Mouse (Mus musculus) thymus, postnatal 4 days (tissue): ENCODE measurements at regions not wholly inside any gene's neighbourhood (a gene's known extent, or its start where the extent isn't known, plus 50 kb on each side); places are given as distances from the start of the nearest gene placed in this dataset.

Experiments used
- DNase-seq: peaks from one replicate; pipeline ENCODE4 v3.0.0; 2021

DNA sequence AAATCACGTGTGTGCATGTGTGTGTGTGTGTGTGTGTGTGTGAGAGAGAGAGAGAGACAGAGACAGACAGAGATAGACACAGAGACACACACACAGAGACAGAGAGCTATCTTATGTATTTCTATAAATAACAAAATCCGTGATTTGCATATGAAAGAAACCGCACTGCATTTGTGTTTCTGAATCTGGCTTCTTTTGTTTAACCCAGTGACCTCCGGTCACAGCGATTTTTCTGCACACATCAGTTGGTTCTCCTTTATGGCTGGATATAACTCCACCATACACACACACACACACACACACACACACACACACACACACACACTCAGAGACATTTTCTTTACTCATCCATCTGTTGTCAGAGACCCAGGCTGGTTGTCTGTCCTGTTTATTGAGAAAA is 58.2 kb upstream of the Lhx8 start:
- no peak for DNase-seq

DNA sequence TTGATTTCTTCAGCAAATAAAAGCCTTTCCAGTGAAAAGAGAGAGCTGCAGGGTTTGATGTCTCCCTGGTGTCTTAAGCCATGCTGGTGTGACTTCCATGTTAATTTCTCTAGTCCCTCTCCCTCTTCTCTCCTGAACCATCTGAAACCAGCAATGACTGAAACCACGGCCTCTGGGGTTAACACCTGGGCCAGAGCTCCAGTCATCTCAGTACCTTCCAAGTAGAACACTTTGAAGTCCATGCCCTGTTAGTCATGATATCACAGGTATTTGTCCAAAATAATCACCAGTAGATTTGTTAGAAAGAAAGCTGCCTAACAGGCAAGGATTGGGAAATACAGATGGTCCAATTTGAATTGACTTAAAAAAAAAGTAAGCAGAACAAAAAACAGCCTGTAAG is 56.8 kb upstream of the Lhx8 start:
- no peak for DNase-seq

DNA sequence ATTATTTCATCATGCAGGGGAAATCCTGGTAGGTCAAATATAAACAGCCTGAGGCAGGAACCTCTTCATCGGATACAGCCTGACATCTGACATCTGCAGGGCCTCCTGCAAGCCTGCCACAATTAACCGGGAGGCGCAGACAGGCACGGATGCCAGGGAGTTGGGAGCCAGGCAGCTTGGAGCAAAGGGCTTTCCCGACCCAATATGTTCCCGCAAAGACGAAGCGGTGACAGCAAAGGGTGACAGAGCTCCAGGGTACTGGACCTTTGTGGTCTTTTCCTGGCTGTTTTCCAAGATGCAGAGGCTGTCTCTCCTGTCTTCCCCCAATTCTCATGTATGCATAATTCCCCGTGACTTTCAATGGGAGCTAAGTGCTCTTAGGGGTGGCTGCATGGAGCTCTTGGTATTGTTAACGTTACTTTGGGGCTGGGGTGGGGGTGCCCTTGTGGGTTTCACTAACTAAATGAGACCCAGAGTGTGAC is 55.4 kb upstream of the Lhx8 start:
- DNase-seq: no peak

DNA sequence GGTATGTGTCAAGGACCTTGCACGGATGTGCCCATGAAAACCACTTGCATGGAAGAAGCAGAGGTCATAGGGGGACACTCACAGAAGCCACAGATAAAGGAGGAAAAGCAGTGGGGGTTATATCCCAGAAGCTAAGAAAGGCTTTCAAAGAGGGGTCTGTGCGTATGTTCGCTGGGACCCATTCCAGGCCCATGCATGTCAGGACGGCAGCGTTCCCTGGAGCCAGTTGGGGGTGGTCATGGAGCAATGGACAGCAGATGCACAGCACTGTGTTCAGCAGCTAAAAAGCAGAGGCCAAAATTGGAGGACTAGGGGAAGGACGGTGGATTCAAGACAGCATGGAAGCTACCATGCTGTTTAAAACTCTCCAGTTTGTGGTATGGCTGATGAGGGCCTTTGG is 52.4 kb upstream of the Lhx8 start:
- DNase-seq: no peak

DNA sequence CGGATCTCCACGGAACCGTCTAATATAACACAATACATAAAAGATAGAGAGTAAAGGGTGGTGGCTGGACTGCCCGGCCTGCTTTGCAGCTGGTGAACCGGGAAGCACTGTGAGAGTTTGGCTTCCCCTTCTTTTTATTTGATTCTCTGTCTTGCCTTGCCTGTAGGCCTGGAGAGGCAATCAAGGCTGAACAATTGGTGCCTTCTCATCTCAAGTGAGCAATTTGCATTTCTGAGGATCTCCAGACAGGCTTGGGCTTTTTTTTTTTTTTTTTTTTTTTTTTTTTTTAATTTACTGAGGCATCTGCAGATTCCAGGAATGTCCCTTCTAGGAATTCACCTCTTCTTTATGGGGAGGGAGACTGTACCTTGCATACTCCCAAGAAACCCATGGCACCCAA is 51.1 kb upstream of the Lhx8 start:
- DNase-seq: no peak
